16 mouse cellular contexts compared by ENCODE assay signal in genomic region chr2:103102595-103102994, GRCm38 (mm10).
"Had no signal": no experiment of that assay in that cellular context is flagged by ENCODE, and none has a peak within 500 bp of the region (broad histone marks: within the 10 kb centered on the region; RNA-seq: fewer than 3 reads in every experiment).

No protein-coding gene starts in this region.

- H3K9me3 ChIP-seq: neural tube, embryonic 13.5 days; neural tube, embryonic 15.5 days; stomach, embryonic 15.5 days had no signal

- H3K4me2 ChIP-seq: neural tube, embryonic 13.5 days; neural tube, embryonic 15.5 days; stomach, embryonic 15.5 days had no signal

- H3K9ac ChIP-seq: neural tube, embryonic 13.5 days; neural tube, embryonic 15.5 days; stomach, embryonic 15.5 days had no signal

- H3K4me1 ChIP-seq: neural tube, embryonic 13.5 days; neural tube, embryonic 15.5 days; stomach, embryonic 15.5 days had no signal

- H3K27me3 ChIP-seq: neural tube, embryonic 13.5 days; neural tube, embryonic 15.5 days; stomach, embryonic 15.5 days had no signal

- H3K4me3 ChIP-seq: neural tube, embryonic 13.5 days; neural tube, embryonic 15.5 days; stomach, embryonic 15.5 days had no signal

- DNase-seq: retina, postnatal 1 day; right cerebral cortex, adult 18-20 months; right cerebral cortex, postnatal 14 days; right cerebral cortex, postnatal 25 days; right cerebral cortex, postnatal 4 days; spleen, adult 18-20 months; thymus, adult 18-20 months; thymus, adult 2 months; thymus, postnatal 14 days; thymus, postnatal 25 days; thymus, postnatal 36 days; thymus, postnatal 4 days had no signal

- H3K27ac ChIP-seq: neural tube, embryonic 13.5 days; neural tube, embryonic 15.5 days; stomach, embryonic 15.5 days; stomach, postnatal 0 days had no signal

- H3K36me3 ChIP-seq: neural tube, embryonic 13.5 days; neural tube, embryonic 15.5 days; stomach, embryonic 15.5 days had no signal
